Mouse (Mus musculus): ENCODE results near the gene Ctnnbl1. TPM values are rescaled to one million over a fixed set of nuclear protein-coding genes. Genes with fewer than 3 reads are reported as not detected.

The Ctnnbl1 gene
- polyA plus RNA-seq, 1 experiment from 2014 or later: 98.3 TPM

DNA sequence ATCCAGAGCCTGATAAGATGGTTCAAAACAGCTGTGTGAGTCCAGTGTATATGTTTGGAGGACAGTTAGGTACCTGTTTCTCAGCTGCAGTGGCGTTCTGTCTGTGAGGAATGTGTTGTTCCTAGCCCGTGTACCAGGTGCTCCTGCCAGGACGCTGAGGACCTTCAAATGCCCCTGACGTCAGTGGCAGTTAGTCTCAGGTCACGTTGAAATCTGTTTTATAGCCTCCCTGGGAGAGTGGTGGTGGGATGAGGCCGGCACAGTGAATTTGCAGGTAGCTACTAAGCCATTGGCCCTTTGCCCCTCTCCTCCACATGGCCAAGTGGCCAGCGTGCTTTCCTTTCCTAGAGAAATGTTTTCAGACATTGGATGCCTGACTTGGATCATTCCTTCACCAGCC, 18.6 kb downstream of the Ctnnbl1 start:
- no peaks in the 10 kb centered on the region for H3K27me3 ChIP-seq (ENCODE audit: control insufficient read depth, insufficient read depth, low read length)
- no peak overlapping the region for H3K27ac ChIP-seq (ENCODE audit: low read depth, low read length)
- no peak overlapping the region for H3K4me3 ChIP-seq (ENCODE audit: low read depth, low read length)
- H3K4me1 ChIP-seq (replicated peaks; ENCODE audit: control insufficient read depth, insufficient read depth, low read length): peaks cover 11% of the 10 kb centered on the region
- ATAC-seq (replicated peaks; ENCODE audit: low FRiP score): no peak
- H3K9me3 ChIP-seq (ENCODE audit: control insufficient read depth, low read length): no peaks in the 10 kb centered on the region
- no peak overlapping the region for H3K9ac ChIP-seq (ENCODE audit: low read length)
- WGBS: 90% methylated on average over 7 of the region's 7 CpGs
- H3K36me3 ChIP-seq (ENCODE audit: control insufficient read depth, insufficient read depth, low read length): no peaks in the 10 kb centered on the region
- H3K4me2 ChIP-seq (ENCODE audit: low read depth, low read length, severe bottlenecking): no peak overlapping the region
- DNase-seq (ENCODE audit: low spot score): no peak

- no peak overlapping the region for H3K27ac ChIP-seq (ENCODE audit: low read depth, low read length)
- H3K36me3 ChIP-seq (ENCODE audit: control insufficient read depth, insufficient read depth, low read length): no peaks in the 10 kb centered on the region
- H3K4me1 ChIP-seq (replicated peaks; ENCODE audit: control insufficient read depth, insufficient read depth, low read length): peaks cover 9% of the 10 kb centered on the region
- H3K4me2 ChIP-seq (ENCODE audit: low read depth, low read length, severe bottlenecking): no peak overlapping the region
- no peaks in the 10 kb centered on the region for H3K27me3 ChIP-seq (ENCODE audit: control insufficient read depth, insufficient read depth, low read length)
- no peak for ATAC-seq (replicated peaks; ENCODE audit: low FRiP score)
- H3K4me3 ChIP-seq (ENCODE audit: low read depth, low read length): no peak overlapping the region
- H3K9ac ChIP-seq (ENCODE audit: low read length): no peak overlapping the region
- WGBS: 84% methylated on average over 7 of the region's 7 CpGs
- DNase-seq (ENCODE audit: low spot score): no peak
- H3K9me3 ChIP-seq (ENCODE audit: control insufficient read depth, low read length): no peaks in the 10 kb centered on the region
Observed at GRCm38 (mm10) chr2:157756193-157756592, 19.0 kb downstream of the Ctnnbl1 start.

DNA sequence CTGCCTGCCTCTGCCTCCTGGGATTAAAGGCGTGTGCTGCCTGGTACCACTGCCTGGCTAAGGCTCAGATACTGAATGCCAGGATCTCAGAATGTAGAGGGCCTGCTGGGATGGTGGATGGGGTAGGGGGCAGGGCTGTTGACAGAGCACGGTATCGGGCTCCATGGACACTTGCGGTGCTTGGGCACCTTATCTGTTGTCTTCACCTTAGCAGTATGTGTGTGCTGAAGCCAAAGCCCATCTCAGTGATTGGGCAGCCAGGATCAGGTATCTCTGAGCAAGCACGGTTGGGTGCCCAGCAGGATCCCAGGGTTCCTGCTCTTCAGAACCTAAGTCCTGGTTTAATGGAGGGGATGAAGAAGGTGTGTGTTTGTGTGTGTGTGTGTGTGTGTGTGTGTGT, 21.2 kb downstream of the Ctnnbl1 start:
- ATAC-seq (replicated peaks; ENCODE audit: low FRiP score): no peak
- no peaks in the 10 kb centered on the region for H3K4me1 ChIP-seq (replicated peaks; ENCODE audit: control insufficient read depth, insufficient read depth, low read length)
- no peak overlapping the region for H3K4me2 ChIP-seq (ENCODE audit: low read depth, low read length, severe bottlenecking)
- no peak overlapping the region for H3K4me3 ChIP-seq (ENCODE audit: low read depth, low read length)
- H3K27ac ChIP-seq (ENCODE audit: low read depth, low read length): no peak overlapping the region
- no peaks in the 10 kb centered on the region for H3K36me3 ChIP-seq (ENCODE audit: control insufficient read depth, insufficient read depth, low read length)
- WGBS: 88% methylated on average over 5 of the region's 5 CpGs
- no peak overlapping the region for H3K9ac ChIP-seq (ENCODE audit: low read length)
- no peaks in the 10 kb centered on the region for H3K27me3 ChIP-seq (ENCODE audit: control insufficient read depth, insufficient read depth, low read length)
- DNase-seq (ENCODE audit: low spot score): no peak
- H3K9me3 ChIP-seq (ENCODE audit: control insufficient read depth, low read length): no peaks in the 10 kb centered on the region

- H3K27ac ChIP-seq (ENCODE audit: low read depth, low read length): no peak overlapping the region
- WGBS: 93% methylated on average over 6 of the region's 6 CpGs
- no peaks in the 10 kb centered on the region for H3K27me3 ChIP-seq (ENCODE audit: control insufficient read depth, insufficient read depth, low read length)
- no peak overlapping the region for H3K9ac ChIP-seq (ENCODE audit: low read length)
- H3K9me3 ChIP-seq (ENCODE audit: control insufficient read depth, low read length): no peaks in the 10 kb centered on the region
- no peak overlapping the region for H3K4me3 ChIP-seq (ENCODE audit: low read depth, low read length)
- no peaks in the 10 kb centered on the region for H3K36me3 ChIP-seq (ENCODE audit: control insufficient read depth, insufficient read depth, low read length)
- DNase-seq (ENCODE audit: low spot score): no peak
- no peak for ATAC-seq (replicated peaks; ENCODE audit: low FRiP score)
- H3K4me2 ChIP-seq (ENCODE audit: low read depth, low read length, severe bottlenecking): no peak overlapping the region
- H3K4me1 ChIP-seq (replicated peaks; ENCODE audit: control insufficient read depth, insufficient read depth, low read length): no peaks in the 10 kb centered on the region
Observed at GRCm38 (mm10) chr2:157759717-157760116, 22.5 kb downstream of the Ctnnbl1 start.

- H3K27me3 ChIP-seq (ENCODE audit: control insufficient read depth, insufficient read depth, low read length): no peaks in the 10 kb centered on the region
- DNase-seq (ENCODE audit: low spot score) (no peak), ATAC-seq (replicated peaks; ENCODE audit: low FRiP score) (no peak)
- H3K4me3 ChIP-seq (ENCODE audit: low read depth, low read length): no peak overlapping the region
- no peaks in the 10 kb centered on the region for H3K36me3 ChIP-seq (ENCODE audit: control insufficient read depth, insufficient read depth, low read length)
- no peak overlapping the region for H3K27ac ChIP-seq (ENCODE audit: low read depth, low read length)
- WGBS: 95% methylated on average over 4 of the region's 4 CpGs
- no peaks in the 10 kb centered on the region for H3K4me1 ChIP-seq (replicated peaks; ENCODE audit: control insufficient read depth, insufficient read depth, low read length)
- no peak overlapping the region for H3K9ac ChIP-seq (ENCODE audit: low read length)
- H3K4me2 ChIP-seq (ENCODE audit: low read depth, low read length, severe bottlenecking): no peak overlapping the region
- H3K9me3 ChIP-seq (ENCODE audit: control insufficient read depth, low read length): no peaks in the 10 kb centered on the region
Observed at GRCm38 (mm10) chr2:157762903-157763302, 25.7 kb downstream of the Ctnnbl1 start.

DNA sequence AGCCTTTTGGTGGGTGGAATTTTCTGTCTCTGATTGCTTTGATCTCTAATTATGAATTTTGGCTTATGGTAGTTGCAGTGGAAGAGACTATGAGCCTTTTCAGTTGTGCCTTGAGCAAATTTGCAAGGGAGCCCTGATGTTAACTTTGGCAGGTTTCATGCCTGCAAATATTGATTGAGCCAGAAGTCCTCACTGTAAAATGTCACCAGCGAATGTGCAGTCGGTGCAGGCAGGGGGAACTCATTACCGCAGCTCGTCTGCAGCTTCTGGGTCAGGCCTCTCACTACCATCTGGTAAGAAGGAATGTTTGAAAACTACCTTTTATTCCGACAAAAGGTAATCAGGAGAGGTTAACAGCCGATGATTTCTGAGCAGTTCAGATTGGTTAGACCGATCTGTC, 29.4 kb downstream of the Ctnnbl1 start:
- DNase-seq (ENCODE audit: low spot score): no peak
- H3K9ac ChIP-seq (ENCODE audit: low read length): no peak overlapping the region
- H3K27ac ChIP-seq (ENCODE audit: low read depth, low read length): no peak overlapping the region
- no peak overlapping the region for H3K4me3 ChIP-seq (ENCODE audit: low read depth, low read length)
- no peaks in the 10 kb centered on the region for H3K36me3 ChIP-seq (ENCODE audit: control insufficient read depth, insufficient read depth, low read length)
- 88% methylated on average over 7 of the region's 7 CpGs for WGBS
- no peaks in the 10 kb centered on the region for H3K27me3 ChIP-seq (ENCODE audit: control insufficient read depth, insufficient read depth, low read length)
- no peak overlapping the region for H3K4me2 ChIP-seq (ENCODE audit: low read depth, low read length, severe bottlenecking)
- no peak for ATAC-seq (replicated peaks; ENCODE audit: low FRiP score)
- no peaks in the 10 kb centered on the region for H3K9me3 ChIP-seq (ENCODE audit: control insufficient read depth, low read length)
- peaks cover 5% of the 10 kb centered on the region; the same call in 1 of the 2 replicates for H3K4me1 ChIP-seq (replicated peaks; ENCODE audit: control insufficient read depth, insufficient read depth, low read length)

GRCm38 (mm10) chr2:157768682-157769429, 31.7 kb downstream of the Ctnnbl1 start:
- ATAC-seq (replicated peaks; ENCODE audit: low FRiP score) (no peak), DNase-seq (ENCODE audit: low spot score) (no peak)
- H3K4me2 ChIP-seq (ENCODE audit: low read depth, low read length, severe bottlenecking): no peak overlapping the region
- H3K36me3 ChIP-seq (ENCODE audit: control insufficient read depth, insufficient read depth, low read length): no peaks in the 10 kb centered on the region
- peaks cover 5% of the 10 kb centered on the region; the same call in 1 of the 2 replicates for H3K4me1 ChIP-seq (replicated peaks; ENCODE audit: control insufficient read depth, insufficient read depth, low read length)
- H3K9ac ChIP-seq (ENCODE audit: low read length): no peak overlapping the region
- WGBS: 46% methylated on average over 10 of the region's 10 CpGs
- no peaks in the 10 kb centered on the region for H3K9me3 ChIP-seq (ENCODE audit: control insufficient read depth, low read length)
- no peaks in the 10 kb centered on the region for H3K27me3 ChIP-seq (ENCODE audit: control insufficient read depth, insufficient read depth, low read length)
- no peak overlapping the region for H3K27ac ChIP-seq (ENCODE audit: low read depth, low read length)
- H3K4me3 ChIP-seq (ENCODE audit: low read depth, low read length): no peak overlapping the region

- ATAC-seq (replicated peaks; ENCODE audit: low FRiP score): no peak
- 69% methylated on average over 3 of the region's 3 CpGs for WGBS
- H3K4me1 ChIP-seq (replicated peaks; ENCODE audit: control insufficient read depth, insufficient read depth, low read length): peaks cover 5% of the 10 kb centered on the region; the same call in 1 of the 2 replicates
- no peak overlapping the region for H3K27ac ChIP-seq (ENCODE audit: low read depth, low read length)
- no peaks in the 10 kb centered on the region for H3K9me3 ChIP-seq (ENCODE audit: control insufficient read depth, low read length)
- H3K4me3 ChIP-seq (ENCODE audit: low read depth, low read length): no peak overlapping the region
- H3K27me3 ChIP-seq (ENCODE audit: control insufficient read depth, insufficient read depth, low read length): no peaks in the 10 kb centered on the region
- DNase-seq (ENCODE audit: low spot score): no peak
- no peaks in the 10 kb centered on the region; the same call in 1 of the 2 replicates for H3K36me3 ChIP-seq (ENCODE audit: control insufficient read depth, insufficient read depth, low read length)
- no peak overlapping the region for H3K4me2 ChIP-seq (ENCODE audit: low read depth, low read length, severe bottlenecking)
- H3K9ac ChIP-seq (ENCODE audit: low read length): no peak overlapping the region
Observed at GRCm38 (mm10) chr2:157770761-157771160, 33.6 kb downstream of the Ctnnbl1 start.

DNA sequence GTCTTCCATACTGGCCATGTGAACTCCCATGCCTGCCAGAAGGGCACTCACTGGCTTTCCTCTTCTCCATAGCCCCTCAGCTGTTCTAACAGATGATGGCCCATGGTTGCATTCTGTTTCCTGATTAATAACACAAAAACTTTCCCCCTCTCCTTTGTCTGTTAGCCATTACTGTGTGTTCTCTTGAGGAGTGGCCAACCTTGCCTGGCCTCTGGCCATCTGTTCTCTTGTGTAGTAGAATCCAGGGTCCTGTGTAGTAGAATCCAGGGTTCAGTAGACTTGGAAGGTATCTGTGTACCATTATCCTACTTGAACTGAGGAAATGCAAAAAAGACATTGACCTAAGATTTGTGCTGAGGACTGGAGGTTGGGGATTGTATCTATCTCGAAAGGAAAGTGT, 36.5 kb downstream of the Ctnnbl1 start:
- peaks cover 5% of the 10 kb centered on the region; the same call in 1 of the 2 replicates for H3K4me1 ChIP-seq (replicated peaks; ENCODE audit: control insufficient read depth, insufficient read depth, low read length)
- ATAC-seq (replicated peaks; ENCODE audit: low FRiP score): no peak
- no peaks in the 10 kb centered on the region for H3K27me3 ChIP-seq (ENCODE audit: control insufficient read depth, insufficient read depth, low read length)
- WGBS: 85% methylated on average over 1 of the region's 1 CpGs
- DNase-seq (ENCODE audit: low spot score): no peak
- no peaks in the 10 kb centered on the region for H3K9me3 ChIP-seq (ENCODE audit: control insufficient read depth, low read length)
- no peak overlapping the region for H3K4me2 ChIP-seq (ENCODE audit: low read depth, low read length, severe bottlenecking)
- H3K9ac ChIP-seq (ENCODE audit: low read length): no peak overlapping the region
- no peaks in the 10 kb centered on the region; the same call in 1 of the 2 replicates for H3K36me3 ChIP-seq (ENCODE audit: control insufficient read depth, insufficient read depth, low read length)
- no peak overlapping the region for H3K4me3 ChIP-seq (ENCODE audit: low read depth, low read length)
- no peak overlapping the region for H3K27ac ChIP-seq (ENCODE audit: low read depth, low read length)

Measured in forebrain, embryonic 11.5 days (tissue).